Mouse (Mus musculus): ENCODE results near the gene Arhgef11. TPM values are rescaled to one million over a fixed set of nuclear protein-coding genes. Genes with fewer than 3 reads are reported as not detected.

The Arhgef11 gene
- polyA plus RNA-seq, 1 experiment from 2014 or later: 27.9 TPM

GRCm38 (mm10) chr3:87749036-87749435 is 131.7 kb downstream of the Arhgef11 start:
- no peak overlapping the region for H3K4me3 ChIP-seq
- no peaks in the 10 kb centered on the region for H3K36me3 ChIP-seq (replicated peaks)
- ATAC-seq (replicated peaks): no peak
- no peaks in the 10 kb centered on the region for H3K27me3 ChIP-seq (replicated peaks)
- no peak overlapping the region for H3K27ac ChIP-seq
- no peak overlapping the region for H3K9ac ChIP-seq
- H3K4me2 ChIP-seq: no peak overlapping the region
- H3K9me3 ChIP-seq: no peaks in the 10 kb centered on the region
- 13% methylated on average over 5 of the region's 5 CpGs for WGBS
- peaks cover 9% of the 10 kb centered on the region for H3K4me1 ChIP-seq

- ATAC-seq (replicated peaks): no peak
- H3K27ac ChIP-seq: no peak overlapping the region
- 87% methylated on average over 12 of the region's 12 CpGs for WGBS
- no peak overlapping the region for H3K9ac ChIP-seq
- peaks cover 8% of the 10 kb centered on the region for H3K4me1 ChIP-seq
- H3K36me3 ChIP-seq (replicated peaks): no peaks in the 10 kb centered on the region
- no peak overlapping the region for H3K4me3 ChIP-seq
- no peaks in the 10 kb centered on the region for H3K27me3 ChIP-seq (replicated peaks)
- H3K9me3 ChIP-seq: no peaks in the 10 kb centered on the region
- no peak overlapping the region for H3K4me2 ChIP-seq
Observed at GRCm38 (mm10) chr3:87749977-87750376, 132.6 kb downstream of the Arhgef11 start.

GRCm38 (mm10) chr3:87752567-87752966 is 135.2 kb downstream of the Arhgef11 start:
- no peak for ATAC-seq (replicated peaks)
- Histone ChIP-seq H3K27me3 (replicated peaks) (peaks cover 4% of the 10 kb centered on the region), H3K9me3 (no peaks in the 10 kb centered on the region), H3K4me1 (peaks cover 6% of the 10 kb centered on the region; the same call in 1 of the 2 replicates), H3K9ac (no peak overlapping the region), H3K4me2 (no peak overlapping the region), H3K36me3 (replicated peaks) (no peaks in the 10 kb centered on the region), H3K27ac (no peak overlapping the region), H3K4me3 (no peak overlapping the region)
- 85% methylated on average over 3 of the region's 3 CpGs for WGBS

- no peak overlapping the region for H3K27ac ChIP-seq
- H3K9ac ChIP-seq: no peak overlapping the region
- peaks cover 3% of the 10 kb centered on the region; the same call in 1 of the 2 replicates for H3K4me1 ChIP-seq
- no peaks in the 10 kb centered on the region for H3K36me3 ChIP-seq (replicated peaks)
- WGBS: 82% methylated on average over 13 of the region's 13 CpGs
- H3K4me3 ChIP-seq: no peak overlapping the region
- H3K9me3 ChIP-seq: no peaks in the 10 kb centered on the region
- no peak overlapping the region for H3K4me2 ChIP-seq
- peaks cover 7% of the 10 kb centered on the region for H3K27me3 ChIP-seq (replicated peaks)
- ATAC-seq (replicated peaks): no peak
Observed at GRCm38 (mm10) chr3:87753829-87754228, 136.5 kb downstream of the Arhgef11 start.

GRCm38 (mm10) chr3:87755964-87756363 is 138.6 kb downstream of the Arhgef11 start:
- Histone ChIP-seq H3K4me2 (peak overlapping the region; percentile 54), H3K4me3 (peak overlapping the region; percentile 29), H3K36me3 (replicated peaks) (no peaks in the 10 kb centered on the region), H3K27ac (no peak overlapping the region), H3K9ac (peak overlapping the region; percentile 17; the same call in 1 of the 2 replicates), H3K4me1 (peaks cover 3% of the 10 kb centered on the region; the same call in 1 of the 2 replicates), H3K9me3 (no peaks in the 10 kb centered on the region), H3K27me3 (replicated peaks) (peaks cover 7% of the 10 kb centered on the region)
- WGBS: 4% methylated on average over 24 of the region's 24 CpGs
- ATAC-seq (replicated peaks): peak; percentile 91

GRCm38 (mm10) chr3:87756488-87756887 is 139.1 kb downstream of the Arhgef11 start:
- Histone ChIP-seq H3K4me2 (peak overlapping the region; percentile 54), H3K9me3 (no peaks in the 10 kb centered on the region), H3K27ac (no peak overlapping the region), H3K9ac (0 out of 2 replicates have a peak overlapping the region, but pooled peaks have one; percentile 17), H3K36me3 (replicated peaks) (no peaks in the 10 kb centered on the region), H3K4me1 (peaks cover 3% of the 10 kb centered on the region; the same call in 1 of the 2 replicates), H3K27me3 (replicated peaks) (peaks cover 7% of the 10 kb centered on the region), H3K4me3 (peak overlapping the region; percentile 29; the same call in 1 of the 2 replicates)
- 46% methylated on average over 20 of the region's 20 CpGs for WGBS
- peak; percentile 55 for ATAC-seq (replicated peaks)

- WGBS: 40% methylated on average over 5 of the region's 5 CpGs
- Histone ChIP-seq H3K4me3 (no peak overlapping the region), H3K4me1 (peaks cover 3% of the 10 kb centered on the region; the same call in 1 of the 2 replicates), H3K4me2 (no peak overlapping the region), H3K27ac (no peak overlapping the region), H3K9me3 (no peaks in the 10 kb centered on the region), H3K9ac (no peak overlapping the region), H3K27me3 (replicated peaks) (peaks cover 7% of the 10 kb centered on the region), H3K36me3 (replicated peaks) (no peaks in the 10 kb centered on the region)
- ATAC-seq (replicated peaks): no peak
Observed at GRCm38 (mm10) chr3:87758641-87759040, 141.3 kb downstream of the Arhgef11 start.

- no peaks in the 10 kb centered on the region for H3K36me3 ChIP-seq (replicated peaks)
- no peak for ATAC-seq (replicated peaks)
- WGBS: 77% methylated on average over 20 of the region's 20 CpGs
- no peak overlapping the region for H3K4me2 ChIP-seq
- H3K27me3 ChIP-seq (replicated peaks): peaks cover 15% of the 10 kb centered on the region
- H3K4me3 ChIP-seq: no peak overlapping the region
- no peaks in the 10 kb centered on the region for H3K4me1 ChIP-seq
- H3K9ac ChIP-seq: no peak overlapping the region
- H3K27ac ChIP-seq: no peak overlapping the region
- no peaks in the 10 kb centered on the region for H3K9me3 ChIP-seq
Observed at GRCm38 (mm10) chr3:87761408-87762375, 144.3 kb downstream of the Arhgef11 start.

- Histone ChIP-seq H3K27ac (no peak overlapping the region), H3K4me2 (no peak overlapping the region), H3K9ac (no peak overlapping the region), H3K4me3 (no peak overlapping the region), H3K27me3 (replicated peaks) (peaks cover 13% of the 10 kb centered on the region), H3K4me1 (no peaks in the 10 kb centered on the region), H3K36me3 (replicated peaks) (no peaks in the 10 kb centered on the region), H3K9me3 (no peaks in the 10 kb centered on the region)
- ATAC-seq (replicated peaks): no peak
- 57% methylated on average over 4 of the region's 4 CpGs for WGBS
Observed at GRCm38 (mm10) chr3:87763202-87763601, 145.8 kb downstream of the Arhgef11 start.

GRCm38 (mm10) chr3:87763683-87764289 is 146.4 kb downstream of the Arhgef11 start:
- H3K4me1 ChIP-seq: peaks cover 2% of the 10 kb centered on the region; the same call in 1 of the 2 replicates
- H3K27me3 ChIP-seq (replicated peaks): peaks cover 17% of the 10 kb centered on the region
- H3K27ac ChIP-seq: no peak overlapping the region
- H3K36me3 ChIP-seq (replicated peaks): no peaks in the 10 kb centered on the region
- H3K4me2 ChIP-seq: peak overlapping the region; percentile 17; the same call in 1 of the 2 replicates
- H3K9me3 ChIP-seq: no peaks in the 10 kb centered on the region
- peak; percentile 40; the same call in 1 of the 2 replicates for ATAC-seq (replicated peaks)
- WGBS: 27% methylated on average over 15 of the region's 15 CpGs
- H3K9ac ChIP-seq: no peak overlapping the region
- H3K4me3 ChIP-seq: no peak overlapping the region

- H3K9me3 ChIP-seq: no peaks in the 10 kb centered on the region
- peaks cover 4% of the 10 kb centered on the region; the same call in 1 of the 2 replicates for H3K4me1 ChIP-seq
- no peak overlapping the region for H3K27ac ChIP-seq
- no peak overlapping the region for H3K4me3 ChIP-seq
- WGBS: 41% methylated on average over 10 of the region's 10 CpGs
- no peaks in the 10 kb centered on the region for H3K36me3 ChIP-seq (replicated peaks)
- H3K27me3 ChIP-seq (replicated peaks): peaks cover 24% of the 10 kb centered on the region
- no peak for ATAC-seq (replicated peaks)
- H3K9ac ChIP-seq: no peak overlapping the region
- H3K4me2 ChIP-seq: no peak overlapping the region
Observed at GRCm38 (mm10) chr3:87764506-87764905, 147.1 kb downstream of the Arhgef11 start.

- 19% methylated on average over 10 of the region's 10 CpGs for WGBS
- ATAC-seq (replicated peaks): no peak
- H3K27ac ChIP-seq: no peak overlapping the region
Observed at GRCm38 (mm10) chr3:87765091-87765490, 147.7 kb downstream of the Arhgef11 start.

More at GRCm38 (mm10) chr3:87765091-87765490, 147.7 kb downstream of the Arhgef11 start:
- Histone ChIP-seq H3K27me3 (replicated peaks) (peaks cover 29% of the 10 kb centered on the region), H3K9me3 (no peaks in the 10 kb centered on the region), H3K36me3 (replicated peaks) (no peaks in the 10 kb centered on the region), H3K4me3 (no peak overlapping the region), H3K4me2 (no peak overlapping the region), H3K9ac (no peak overlapping the region), H3K4me1 (peaks cover 4% of the 10 kb centered on the region; the same call in 1 of the 2 replicates)
